Mouse (Mus musculus) MEL (cell line): ENCODE measurements around the gene Pde6b. TPM values are rescaled to one million over a fixed set of nuclear protein-coding genes. Genes with fewer than 3 reads are reported as not detected.
A peak's percentile ranks its signal among the peaks of the same experiment; 100 is the strongest.

Source experiments
- DNase-seq: peaks from one replicate; pipeline ENCODE4 v3.0.0; 2011; ENCODE audit warnings: low read depth, low spot score
- H3K27ac ChIP-seq: 2 replicates; pipeline ENCODE4 v1.5.1; 2012; ENCODE audit warnings: low read depth, mild to moderate bottlenecking, control low read depth, low read length, moderate library complexity; ENCODE audit not compliant: control insufficient read depth
- H3K27me3 ChIP-seq, 2 experiments: fragments of 150-350 bp in 1 of 2; sonication (generic) in 1 of 2; 2 replicates each; pipeline ENCODE4 v1.6.1; 2012; ENCODE audit warnings: low read length in 2 of 2, mild to moderate bottlenecking in 2 of 2, improper control_type of control experiment in 1 of 2, moderate library complexity in 1 of 2; ENCODE audit not compliant: insufficient read depth in 2 of 2, control insufficient read depth in 1 of 2
- H3K36me3 ChIP-seq, 2 experiments: 2 replicates each; pipeline ENCODE4 v1.6.1; 2012 to 2014; ENCODE audit warnings: low read length in 2 of 2, improper control_type of control experiment in 1 of 2, inconsistent platforms in 1 of 2, mild to moderate bottlenecking in 1 of 2; ENCODE audit not compliant: insufficient read depth in 2 of 2, control insufficient read depth in 1 of 2
- H3K4me1 ChIP-seq, 2 experiments: fragments of 150-350 bp in 1 of 2; sonication (generic) in 1 of 2; 2 replicates each; pipeline ENCODE4 v1.6.1; 2012; ENCODE audit warnings: low read length in 2 of 2, improper control_type of control experiment in 1 of 2, mild to moderate bottlenecking in 1 of 2; ENCODE audit not compliant: insufficient read depth in 2 of 2, control insufficient read depth in 1 of 2
- H3K4me3 ChIP-seq, 2 experiments: fragments of 150-350 bp in 1 of 2; sonication (generic) in 1 of 2; 2 replicates each; pipeline ENCODE4 v1.5.1; 2012; ENCODE audit warnings: low read depth in 2 of 2, low read length in 2 of 2, mild to moderate bottlenecking in 2 of 2, moderate library complexity in 2 of 2, control low read depth in 1 of 2, improper control_type of control experiment in 1 of 2; ENCODE audit not compliant: control insufficient read depth in 1 of 2, insufficient read depth in 1 of 2
- H3K79me2 ChIP-seq: 2 replicates; pipeline ENCODE4 v1.6.1; 2012; ENCODE audit warnings: mild to moderate bottlenecking, low read length, moderate library complexity; ENCODE audit not compliant: control insufficient read depth, poor library complexity, insufficient read depth
- H3K9ac ChIP-seq: 2 replicates; pipeline ENCODE4 v1.6.1; 2012; ENCODE audit warnings: low read depth, mild to moderate bottlenecking, control low read depth, low read length, moderate library complexity; ENCODE audit not compliant: control insufficient read depth, poor library complexity, severe bottlenecking
- H3K9me3 ChIP-seq: fragments of 150-350 bp; sonication (generic); replicated peaks from 2 replicates; pipeline ENCODE4 v1.6.1; 2012; ENCODE audit warnings: mild to moderate bottlenecking, low read length, improper control_type of control experiment, moderate library complexity; ENCODE audit not compliant: insufficient read depth
- CHD2 ChIP-seq: IDR thresholded peaks from 2 replicates; pipeline ENCODE4 v1.6.1; 2011; ENCODE audit warnings: low read length, improper control_type of control experiment
- CTCF ChIP-seq, 3 experiments: IDR thresholded peaks in 2 of 3; conservative IDR thresholded peaks in 1 of 3; 2 replicates each; pipeline ENCODE4 v1.5.1; 2011 to 2012; ENCODE audit warnings: low read length in 3 of 3, low read depth in 2 of 3, mild to moderate bottlenecking in 2 of 3, improper control_type of control experiment in 1 of 3, inconsistent platforms in 1 of 3, mixed read lengths in 1 of 3, moderate library complexity in 1 of 3; ENCODE audit not compliant: control insufficient read depth in 1 of 3, insufficient read depth in 1 of 3, poor library complexity in 1 of 3, severe bottlenecking in 1 of 3
- ELF1 ChIP-seq: IDR thresholded peaks from 2 replicates; pipeline ENCODE4 v1.6.1; 2014; ENCODE audit warnings: low read depth, mild to moderate bottlenecking, inconsistent platforms, low read length, improper control_type of control experiment, moderate library complexity
- EP300 ChIP-seq, 2 experiments: IDR thresholded peaks; 2 replicates each; pipeline ENCODE4 v1.6.1; 2011; ENCODE audit warnings: improper control_type of control experiment in 2 of 2, low read length in 2 of 2, low read depth in 1 of 2, mild to moderate bottlenecking in 1 of 2
- ETS1 ChIP-seq: IDR thresholded peaks from 2 replicates; pipeline ENCODE4 v1.6.1; 2012; ENCODE audit warnings: low read depth, mild to moderate bottlenecking, inconsistent platforms, low read length, improper control_type of control experiment, moderate library complexity
- GABPA ChIP-seq: IDR thresholded peaks from 2 replicates; pipeline ENCODE4 v1.6.1; 2012; ENCODE audit warnings: low read depth, mild to moderate bottlenecking, inconsistent platforms, low read length, improper control_type of control experiment, moderate library complexity
- GATA1 ChIP-seq: IDR thresholded peaks from 2 replicates; pipeline ENCODE4 v1.6.1; 2011; ENCODE audit warnings: low read depth, low read length, improper control_type of control experiment
- HCFC1 ChIP-seq: IDR thresholded peaks from 2 replicates; pipeline ENCODE4 v1.6.1; 2012; ENCODE audit warnings: low read depth, mild to moderate bottlenecking, inconsistent platforms, low read length, improper control_type of control experiment, moderate library complexity
- JUND ChIP-seq: IDR thresholded peaks from 2 replicates; pipeline ENCODE4 v1.6.1; 2011; ENCODE audit warnings: low read depth, mild to moderate bottlenecking, improper control_type of control experiment, low read length
- MAX ChIP-seq: IDR thresholded peaks from 2 replicates; pipeline ENCODE4 v1.6.1; 2011; ENCODE audit warnings: low read length, improper control_type of control experiment
- MYB ChIP-seq: IDR thresholded peaks from 2 replicates; pipeline ENCODE4 v1.6.1; 2011; ENCODE audit warnings: mild to moderate bottlenecking, low read depth, low read length, improper control_type of control experiment
- MYC ChIP-seq: IDR thresholded peaks from 2 replicates; pipeline ENCODE4 v1.6.1; 2011; ENCODE audit warnings: low read depth, mild to moderate bottlenecking, low read length, improper control_type of control experiment, moderate library complexity
- NELFE ChIP-seq: IDR thresholded peaks from 2 replicates; pipeline ENCODE4 v1.6.1; 2011; ENCODE audit warnings: low read depth, low read length, improper control_type of control experiment
- NRF1 ChIP-seq: IDR thresholded peaks from 2 replicates; pipeline ENCODE4 v1.6.1; 2014; ENCODE audit warnings: low read depth, mild to moderate bottlenecking, inconsistent platforms, low read length, improper control_type of control experiment, moderate library complexity; ENCODE audit not compliant: poor library complexity, insufficient read depth, severe bottlenecking
- POLR2AphosphoS5 ChIP-seq: IDR thresholded peaks from 2 replicates; pipeline ENCODE4 v1.6.1; 2012; ENCODE audit warnings: low read depth, borderline replicate concordance, mild to moderate bottlenecking, inconsistent platforms, low read length, moderate library complexity, mixed read lengths
- RAD21 ChIP-seq: IDR thresholded peaks from 2 replicates; pipeline ENCODE4 v1.6.1; 2011; ENCODE audit warnings: mild to moderate bottlenecking, low read depth, low read length, improper control_type of control experiment
- SIN3A ChIP-seq: IDR thresholded peaks from 2 replicates; pipeline ENCODE4 v1.6.1; 2012; ENCODE audit warnings: low read length, improper control_type of control experiment, inconsistent platforms
- SMC3 ChIP-seq: IDR thresholded peaks from 2 replicates; pipeline ENCODE4 v1.6.1; 2011; ENCODE audit warnings: low read depth, low read length, improper control_type of control experiment
- TAL1 ChIP-seq: IDR thresholded peaks from 2 replicates; pipeline ENCODE4 v1.6.1; 2012; ENCODE audit warnings: mild to moderate bottlenecking, inconsistent platforms, low read length, moderate library complexity, mixed read lengths
- TBP ChIP-seq: IDR thresholded peaks from 2 replicates; pipeline ENCODE4 v1.8.0; 2011; ENCODE audit warnings: low read depth, low read length, improper control_type of control experiment
- UBTF ChIP-seq: IDR thresholded peaks from 2 replicates; pipeline ENCODE4 v1.6.1; 2012; ENCODE audit warnings: low read depth, mild to moderate bottlenecking, inconsistent platforms, low read length, improper control_type of control experiment, moderate library complexity, borderline replicate concordance; ENCODE audit not compliant: insufficient read depth
- USF1 ChIP-seq: IDR thresholded peaks from 2 replicates; pipeline ENCODE4 v1.6.1; 2014; ENCODE audit warnings: low read depth, mild to moderate bottlenecking, inconsistent platforms, low read length, improper control_type of control experiment, moderate library complexity
- USF2 ChIP-seq, 2 experiments: IDR thresholded peaks; 2 replicates each; pipeline ENCODE4 v1.6.1; 2011 to 2012; ENCODE audit warnings: improper control_type of control experiment in 2 of 2, low read length in 2 of 2, borderline replicate concordance in 1 of 2, inconsistent platforms in 1 of 2, low read depth in 1 of 2, mild to moderate bottlenecking in 1 of 2; ENCODE audit not compliant: insufficient read depth in 1 of 2
- ZMIZ1 ChIP-seq: IDR thresholded peaks from 2 replicates; pipeline ENCODE4 v1.6.1; 2012; ENCODE audit warnings: low read depth, mild to moderate bottlenecking, inconsistent platforms, low read length, improper control_type of control experiment, moderate library complexity
- ZNF384 ChIP-seq: IDR thresholded peaks from 2 replicates; pipeline ENCODE4 v1.6.1; 2012; ENCODE audit warnings: low read depth, mild to moderate bottlenecking, inconsistent platforms, low read length, improper control_type of control experiment
- polyA plus RNA-seq, 2 experiments: library from polyadenylated mRNA; stranded (reverse) in 1 of 2; unstranded in 1 of 2; fragments of >175 nt in 1 of 2; fragments of >200 nt in 1 of 2; gene quantifications; 2 replicates each; pipeline versions ENCODE4 v1.2.1 to v1.2.4; 2012; ENCODE audit warnings: low replicate concordance in 2 of 2, low read depth in 1 of 2; ENCODE audit not compliant: insufficient read length in 2 of 2, insufficient read depth in 1 of 2, missing spikeins in 1 of 2
- total RNA-seq: library from RNA; depleted of rRNA; stranded (reverse); fragments of 300-350 nt; gene quantifications from 2 replicates; pipeline ENCODE4 v1.2.3, GENCODE M21; 2012

Pde6b gene
- total and polyA plus RNA-seq, 3 experiments: 0.07 to 0.12 TPM; not detected in 1

GRCm38 (mm10) chr5:108354056-108354455 is 34.1 kb upstream of the Pde6b start:
- no peak for TF ChIP-seq CHD2
- peak; percentile 16 to 22; a peak in 1 of 4 replicates for TF ChIP-seq EP300 (IDR thresholded peaks at IDR 0.05; ENCODE audit: low read depth in 1 of 2, low read length in 2 of 2)
- TF ChIP-seq, all 39 proteins: peak for 1
- no peaks in the 10 kb centered on the region for H3K9me3 ChIP-seq

DNA sequence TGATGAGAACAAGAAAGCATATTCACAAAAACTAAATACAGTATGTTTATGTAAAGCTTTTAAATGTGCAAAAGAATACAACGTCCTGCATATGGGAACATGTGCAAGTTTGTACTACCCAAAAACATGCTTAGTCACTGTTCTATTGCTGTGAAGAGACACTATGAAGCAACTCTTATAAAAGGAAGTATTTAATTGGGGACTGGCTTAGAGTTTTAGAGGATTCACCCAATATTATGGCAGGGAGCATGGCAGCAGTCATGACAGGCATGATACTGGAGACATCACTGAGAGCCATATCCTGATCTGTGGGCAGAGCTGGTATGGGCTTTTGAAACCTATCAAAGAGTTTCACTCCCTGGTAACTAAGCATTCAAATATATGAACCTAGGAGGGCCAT is 30.3 kb upstream of the Pde6b start:
- no peaks in the 10 kb centered on the region for H3K9me3 ChIP-seq
- no peak overlapping the region for H3K27ac ChIP-seq
- H3K4me3 ChIP-seq: no peak overlapping the region
- H3K4me1 ChIP-seq: no peaks in the 10 kb centered on the region
- TF ChIP-seq MYC (no peak), SMC3 (no peak), GATA1 (no peak), NELFE (no peak), NRF1 (no peak), ZNF384 (no peak), GABPA (no peak), USF1 (no peak), USF2 (IDR thresholded peaks at IDR 0.05; ENCODE audit: borderline replicate concordance in 1 of 2, insufficient read depth in 1 of 2, low read depth in 1 of 2, low read length in 2 of 2) (no peak), CTCF (IDR thresholded peaks at IDR 0.05 in 2 of 3, conservative IDR thresholded peaks at IDR 0.05 in 1 of 3; ENCODE audit: control insufficient read depth in 1 of 3, insufficient read depth in 1 of 3, low read depth in 2 of 3, low read length in 3 of 3, poor library complexity in 1 of 3, severe bottlenecking in 1 of 3) (no peak)
- TF ChIP-seq, all 39 proteins: peak for 0
- DNase-seq: no peak
- Histone ChIP-seq H3K79me2 (no peaks in the 10 kb centered on the region), H3K9ac (no peak overlapping the region), H3K27me3 (no peaks in the 10 kb centered on the region), H3K36me3 (no peaks in the 10 kb centered on the region)

More at GRCm38 (mm10) chr5:108354056-108354455, 34.1 kb upstream of the Pde6b start:
- Histone ChIP-seq H3K9ac (no peak overlapping the region), H3K4me3 (no peak overlapping the region), H3K4me1 (no peaks in the 10 kb centered on the region), H3K36me3 (no peaks in the 10 kb centered on the region), H3K27me3 (no peaks in the 10 kb centered on the region), H3K27ac (no peak overlapping the region), H3K79me2 (no peaks in the 10 kb centered on the region)
- peak; percentile 23 for DNase-seq

DNA sequence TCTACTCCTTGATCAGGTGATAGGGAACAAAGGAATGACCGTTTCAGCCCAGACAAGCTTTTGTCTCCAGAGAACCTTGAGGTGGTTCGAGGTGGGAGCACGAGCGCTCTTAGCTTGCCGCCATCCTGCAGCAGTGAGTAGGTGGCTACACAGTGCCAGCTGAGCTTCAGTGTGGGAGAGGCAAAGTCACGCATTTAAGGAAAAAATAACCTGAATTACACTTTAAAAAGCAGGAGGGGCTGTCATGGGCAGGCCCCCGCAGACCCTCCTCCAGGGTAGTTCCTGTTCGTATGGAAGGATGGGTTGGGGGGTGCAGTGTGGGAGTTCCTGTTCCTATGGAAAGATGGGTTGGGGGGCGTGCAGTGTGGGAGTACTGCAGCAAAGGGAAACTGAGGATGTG is 28.7 kb upstream of the Pde6b start:
- TF ChIP-seq CTCF (IDR thresholded peaks at IDR 0.05 in 2 of 3, conservative IDR thresholded peaks at IDR 0.05 in 1 of 3; ENCODE audit: control insufficient read depth in 1 of 3, insufficient read depth in 1 of 3, low read depth in 2 of 3, low read length in 3 of 3, poor library complexity in 1 of 3, severe bottlenecking in 1 of 3) (no peak), SMC3 (no peak), ELF1 (no peak), TBP (no peak), UBTF (no peak), MAX (no peak), SIN3A (no peak), POLR2AphosphoS5 (no peak), HCFC1 (no peak), JUND (no peak), RAD21 (no peak), ZMIZ1 (no peak), TAL1 (no peak), ZNF384 (no peak), ETS1 (no peak), MYB (no peak), CHD2 (no peak)
- H3K9me3 ChIP-seq: no peaks in the 10 kb centered on the region
- no peak overlapping the region for H3K27ac ChIP-seq
- H3K4me3 ChIP-seq: no peak overlapping the region
- no peaks in the 10 kb centered on the region for H3K79me2 ChIP-seq
- DNase-seq: no peak
- no peaks in the 10 kb centered on the region for H3K27me3 ChIP-seq
- no peak overlapping the region for H3K9ac ChIP-seq
- no peaks in the 10 kb centered on the region for H3K36me3 ChIP-seq
- no peaks in the 10 kb centered on the region for H3K4me1 ChIP-seq
